Mouse (Mus musculus): ENCODE results near the gene Ppp1r3c.

Ppp1r3c gene

GRCm38 (mm10) chr19:36721139-36721538, 15.3 kb downstream of the Ppp1r3c start:
- no peak for DNase-seq (ENCODE audit: inconsistent ontology term)

- DNase-seq (ENCODE audit: inconsistent ontology term): no peak
These were observed 20.2 kb downstream of the Ppp1r3c start for GRCm38 (mm10) chr19:36716221-36716620.

- no peak for DNase-seq (ENCODE audit: inconsistent ontology term)
These were observed 20.9 kb downstream of the Ppp1r3c start for GRCm38 (mm10) chr19:36715591-36715990.

GRCm38 (mm10) chr19:36714492-36714891, 22.0 kb downstream of the Ppp1r3c start:
- DNase-seq (ENCODE audit: inconsistent ontology term): no peak

- DNase-seq (ENCODE audit: inconsistent ontology term): peak; percentile 12
These were observed 23.4 kb downstream of the Ppp1r3c start for GRCm38 (mm10) chr19:36713092-36713491.

- DNase-seq (ENCODE audit: inconsistent ontology term): no peak
These were observed 30.3 kb downstream of the Ppp1r3c start for GRCm38 (mm10) chr19:36706195-36706594.

GRCm38 (mm10) chr19:36705286-36706146, 30.9 kb downstream of the Ppp1r3c start:
- DNase-seq (ENCODE audit: inconsistent ontology term): peak; percentile 29

- DNase-seq (ENCODE audit: inconsistent ontology term): no peak
These were observed 31.7 kb downstream of the Ppp1r3c start for GRCm38 (mm10) chr19:36704763-36705162.

- DNase-seq (ENCODE audit: inconsistent ontology term): no peak
These were observed 34.4 kb downstream of the Ppp1r3c start for GRCm38 (mm10) chr19:36701809-36702622.

GRCm38 (mm10) chr19:36701366-36701765, 35.1 kb downstream of the Ppp1r3c start:
- peak; percentile 67 for DNase-seq (ENCODE audit: inconsistent ontology term)

- no peak for DNase-seq (ENCODE audit: inconsistent ontology term)
These were observed 35.5 kb downstream of the Ppp1r3c start for GRCm38 (mm10) chr19:36700937-36701336.

GRCm38 (mm10) chr19:36699151-36699550, 37.3 kb downstream of the Ppp1r3c start:
- no peak for DNase-seq (ENCODE audit: inconsistent ontology term)

GRCm38 (mm10) chr19:36698200-36698599, 38.3 kb downstream of the Ppp1r3c start:
- no peak for DNase-seq (ENCODE audit: inconsistent ontology term)

GRCm38 (mm10) chr19:36696601-36697122, 39.8 kb downstream of the Ppp1r3c start:
- DNase-seq (ENCODE audit: inconsistent ontology term): peak; percentile 58

- no peak for DNase-seq (ENCODE audit: inconsistent ontology term)
These were observed 42.9 kb downstream of the Ppp1r3c start for GRCm38 (mm10) chr19:36693530-36693929.

GRCm38 (mm10) chr19:36691941-36692340, 44.5 kb downstream of the Ppp1r3c start:
- no peak for DNase-seq (ENCODE audit: inconsistent ontology term)

GRCm38 (mm10) chr19:36691245-36691644, 45.2 kb downstream of the Ppp1r3c start:
- no peak for DNase-seq (ENCODE audit: inconsistent ontology term)

- no peak for DNase-seq (ENCODE audit: inconsistent ontology term)
These were observed 47.2 kb downstream of the Ppp1r3c start for GRCm38 (mm10) chr19:36689205-36689604.

- DNase-seq (ENCODE audit: inconsistent ontology term): peak; percentile 52
These were observed 48.4 kb downstream of the Ppp1r3c start for GRCm38 (mm10) chr19:36687843-36688637.

- DNase-seq (ENCODE audit: inconsistent ontology term): no peak
These were observed 49.4 kb downstream of the Ppp1r3c start for GRCm38 (mm10) chr19:36687044-36687443.

- DNase-seq (ENCODE audit: inconsistent ontology term): no peak
These were observed 50.4 kb downstream of the Ppp1r3c start for GRCm38 (mm10) chr19:36686016-36686415.

GRCm38 (mm10) chr19:36682560-36682959, 53.9 kb downstream of the Ppp1r3c start:
- DNase-seq (ENCODE audit: inconsistent ontology term): no peak
